Mouse (Mus musculus) cerebellum, adult 8-10 months (tissue): ENCODE results near the gene Ing1.

ENCODE experiments used
- DNase-seq: peaks from one replicate; pipeline ENCODE4 v3.0.0; 2022

Ing1 gene

DNA sequence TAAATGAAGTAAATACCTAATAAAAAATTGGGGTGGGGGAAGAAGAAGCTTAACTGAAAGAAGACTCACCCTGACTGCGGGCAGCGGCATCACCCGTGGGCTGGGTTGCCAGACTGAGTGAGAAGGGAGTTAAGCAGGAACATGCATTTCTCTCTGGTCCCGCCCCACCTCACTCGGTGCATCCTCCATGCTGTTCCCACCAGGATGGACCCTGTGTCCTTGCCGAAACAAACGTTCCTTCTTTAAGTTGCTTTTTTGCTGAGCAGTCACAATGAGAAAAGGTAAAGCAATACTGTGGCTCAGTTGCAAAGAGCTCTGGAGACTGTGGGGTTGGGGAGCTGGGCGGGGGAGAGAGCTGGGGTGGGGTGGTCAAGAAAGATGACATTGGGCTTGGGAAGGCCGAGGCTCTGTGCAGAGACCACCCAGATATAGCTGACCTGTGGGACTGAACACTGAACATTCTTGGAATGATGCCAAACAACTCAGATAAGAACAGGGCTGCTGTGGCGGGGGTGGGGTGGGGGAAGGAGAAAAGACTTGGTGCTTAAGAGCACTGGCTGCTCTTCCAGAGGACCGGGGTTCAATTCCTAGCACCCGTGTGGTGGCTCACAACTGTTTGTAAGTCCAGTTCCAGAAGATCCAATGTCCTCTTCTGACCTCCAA is 38.0 kb downstream of the Ing1 start:
- no peak for DNase-seq

DNA sequence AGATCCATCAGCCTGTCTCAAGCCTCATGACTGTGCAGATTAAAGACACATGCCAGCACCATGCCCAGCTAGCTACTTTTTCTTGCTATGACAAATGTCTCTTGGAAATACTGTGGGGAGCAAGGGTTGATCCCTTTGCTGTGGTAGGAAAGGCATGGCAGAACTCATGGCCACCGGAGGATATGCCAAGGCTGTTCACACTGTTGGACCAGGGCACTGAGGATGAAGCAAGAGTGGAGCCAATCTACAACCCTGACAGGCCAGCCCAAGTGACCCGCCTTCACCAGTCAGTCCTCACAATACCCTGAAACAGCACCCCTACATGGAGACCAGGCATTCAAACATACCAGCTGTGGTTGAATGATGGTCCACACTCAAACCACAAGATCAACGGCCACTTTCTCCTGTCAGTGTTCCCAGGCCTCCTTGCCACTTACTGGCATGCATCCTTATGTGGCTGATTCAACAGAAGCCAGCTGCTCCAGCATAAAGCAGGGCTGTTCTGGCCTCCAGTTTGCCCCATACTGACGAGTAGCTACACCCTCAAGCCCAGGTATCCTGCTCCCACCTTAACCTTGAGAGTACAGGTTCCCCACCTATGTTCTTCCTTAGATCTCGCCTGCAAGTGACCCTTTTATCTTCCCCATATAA is 45.1 kb downstream of the Ing1 start:
- no peak for DNase-seq

DNA sequence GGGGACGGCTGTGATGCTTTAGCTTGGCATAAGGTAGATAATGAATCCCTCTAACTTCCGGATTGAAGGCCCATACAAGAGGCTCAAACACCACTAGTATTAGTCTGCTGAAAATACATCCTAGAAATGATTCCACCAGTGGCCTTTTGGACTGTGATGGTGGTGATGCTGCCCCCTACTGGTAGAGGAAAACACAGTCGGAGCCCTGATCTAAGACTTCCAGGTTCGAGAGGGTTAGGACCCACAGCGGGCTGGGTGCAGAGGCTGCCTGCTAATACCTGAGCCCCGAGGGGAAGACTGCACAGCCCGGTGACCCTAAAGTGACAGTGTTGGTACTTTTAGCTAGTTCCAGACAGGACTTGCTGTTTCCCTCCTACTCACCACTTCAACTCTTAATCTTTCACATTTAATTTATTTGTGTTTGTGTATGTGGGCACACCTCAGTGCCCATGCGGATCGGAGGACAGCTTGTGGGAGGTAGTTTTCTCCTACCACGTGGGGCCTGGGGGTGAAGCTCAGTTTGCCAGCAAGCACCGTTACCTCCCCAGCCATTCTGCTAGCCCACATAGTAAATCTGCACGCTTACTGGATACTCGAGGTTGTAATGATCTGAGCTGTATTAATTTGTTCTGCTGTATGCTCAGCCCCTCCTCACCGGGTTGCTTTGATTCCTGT is 46.8 kb downstream of the Ing1 start:
- DNase-seq = peak; percentile 66

DNA sequence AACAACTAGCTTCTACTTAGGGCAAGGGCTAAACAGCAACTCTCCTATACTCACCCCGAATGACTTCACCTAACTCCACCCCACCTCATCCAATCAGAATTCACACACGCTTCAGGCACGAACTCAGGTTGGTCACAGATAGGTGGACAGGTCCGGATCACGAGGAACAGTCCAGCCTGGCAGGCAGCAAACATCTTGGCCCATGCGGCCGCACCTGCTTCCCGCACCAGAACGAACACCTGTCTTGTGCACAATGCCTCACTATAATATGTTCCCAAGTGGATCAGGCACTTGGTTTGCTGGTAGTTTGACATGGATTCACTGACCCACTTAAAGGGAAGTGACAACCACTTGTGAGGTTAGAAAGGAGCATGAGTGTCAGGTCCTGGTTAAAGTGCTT is 53.5 kb downstream of the Ing1 start:
- no peak for DNase-seq
